Mouse (Mus musculus): ENCODE measurements around the gene Csta1. TPM values are rescaled to one million over a fixed set of nuclear protein-coding genes. Genes with fewer than 3 reads are reported as not detected.

Gene Csta1
- polyA plus RNA-seq, 1 experiment: not detected

GRCm38 (mm10) chr16:36079916-36080315 is 51.1 kb downstream of the Csta1 start:
- H3K79me2 ChIP-seq (ENCODE audit: control insufficient read depth, insufficient read depth): peaks cover 19% of the 10 kb centered on the region

GRCm38 (mm10) chr16:36074772-36075171 is 56.3 kb downstream of the Csta1 start:
- no peaks in the 10 kb centered on the region for H3K27me3 ChIP-seq (ENCODE audit: control insufficient read depth, insufficient read depth, insufficient read length)
- TF ChIP-seq TCF12 (IDR thresholded peaks at IDR 0.05; ENCODE audit: insufficient read depth, poor library complexity, severe bottlenecking): no peak
- no peak for TF ChIP-seq MYOG (IDR thresholded peaks at IDR 0.05; ENCODE audit: control insufficient read depth in 1 of 3, insufficient read depth in 1 of 3, insufficient read length in 2 of 3, low read depth in 2 of 3)
- no peak for TF ChIP-seq POLR2AphosphoS2 (IDR thresholded peaks at IDR 0.05; ENCODE audit: insufficient read length, low read depth)
- TF ChIP-seq SRF (IDR thresholded peaks at IDR 0.05; ENCODE audit: control insufficient read depth, insufficient read length, low read depth): no peak
- no peak for TF ChIP-seq CEBPB (IDR thresholded peaks at IDR 0.05; ENCODE audit: insufficient read depth, poor library complexity, severe bottlenecking)
- no peak for TF ChIP-seq TCF3 (IDR thresholded peaks at IDR 0.05; ENCODE audit: insufficient read length, low read depth)
- TF ChIP-seq REST (IDR thresholded peaks at IDR 0.05; ENCODE audit: insufficient read depth, insufficient read length): no peak
- no peak for TF ChIP-seq E2F4 (IDR thresholded peaks at IDR 0.05; ENCODE audit: insufficient read depth)
- TF ChIP-seq MAX (IDR thresholded peaks at IDR 0.05; ENCODE audit: low read depth): no peak
- TF ChIP-seq POLR2A (IDR thresholded peaks at IDR 0.05; ENCODE audit: insufficient read length, low read depth): no peak
- no peak for TF ChIP-seq MYOD1 (IDR thresholded peaks at IDR 0.05; ENCODE audit: control insufficient read depth in 1 of 3, insufficient read length in 2 of 3, low read depth in 2 of 3)
- no peak for TF ChIP-seq USF1 (IDR thresholded peaks at IDR 0.05; ENCODE audit: low read depth)
- no peak overlapping the region for H3ac ChIP-seq (ENCODE audit: control insufficient read depth, insufficient read length)
- H3K4me2 ChIP-seq (ENCODE audit: low read depth): no peak overlapping the region
- H3K79me2 ChIP-seq (ENCODE audit: control insufficient read depth, insufficient read depth): peaks cover 63% of the 10 kb centered on the region
- no peak overlapping the region for H3K4me3 ChIP-seq
- peaks cover 4% of the 10 kb centered on the region for H3K36me3 ChIP-seq (ENCODE audit: control insufficient read depth, insufficient read depth)

More at GRCm38 (mm10) chr16:36079916-36080315, 51.1 kb downstream of the Csta1 start:
- Histone ChIP-seq H3K36me3 (ENCODE audit: control insufficient read depth, insufficient read depth) (peaks cover 8% of the 10 kb centered on the region), H3K4me2 (ENCODE audit: low read depth) (no peak overlapping the region), H3ac (ENCODE audit: control insufficient read depth, insufficient read length) (no peak overlapping the region), H3K4me3 (no peak overlapping the region), H3K27me3 (ENCODE audit: control insufficient read depth, insufficient read depth, insufficient read length) (no peaks in the 10 kb centered on the region)
- TF ChIP-seq TCF3 (IDR thresholded peaks at IDR 0.05; ENCODE audit: insufficient read length, low read depth) (no peak), POLR2AphosphoS2 (IDR thresholded peaks at IDR 0.05; ENCODE audit: insufficient read length, low read depth) (no peak), POLR2A (IDR thresholded peaks at IDR 0.05; ENCODE audit: insufficient read length, low read depth) (no peak), TCF12 (IDR thresholded peaks at IDR 0.05; ENCODE audit: insufficient read depth, poor library complexity, severe bottlenecking) (no peak)

GRCm38 (mm10) chr16:36072410-36073011 is 58.5 kb downstream of the Csta1 start:
- TF ChIP-seq TCF3 (IDR thresholded peaks at IDR 0.05; ENCODE audit: insufficient read length, low read depth): no peak
- no peak for TF ChIP-seq MAX (IDR thresholded peaks at IDR 0.05; ENCODE audit: low read depth)
- no peak for TF ChIP-seq MYOD1 (IDR thresholded peaks at IDR 0.05; ENCODE audit: control insufficient read depth in 1 of 3, insufficient read length in 2 of 3, low read depth in 2 of 3)
- TF ChIP-seq TCF12 (IDR thresholded peaks at IDR 0.05; ENCODE audit: insufficient read depth, poor library complexity, severe bottlenecking): no peak
- TF ChIP-seq E2F4 (IDR thresholded peaks at IDR 0.05; ENCODE audit: insufficient read depth): no peak
- TF ChIP-seq POLR2A (IDR thresholded peaks at IDR 0.05; ENCODE audit: insufficient read length, low read depth): no peak
- TF ChIP-seq SRF (IDR thresholded peaks at IDR 0.05; ENCODE audit: control insufficient read depth, insufficient read length, low read depth): no peak
- TF ChIP-seq CEBPB (IDR thresholded peaks at IDR 0.05; ENCODE audit: insufficient read depth, poor library complexity, severe bottlenecking): no peak
- TF ChIP-seq MYOG (IDR thresholded peaks at IDR 0.05; ENCODE audit: control insufficient read depth in 1 of 3, insufficient read depth in 1 of 3, insufficient read length in 2 of 3, low read depth in 2 of 3): no peak
- Histone ChIP-seq H3K4me2 (ENCODE audit: low read depth) (peak overlapping the region; percentile 87), H3K27me3 (ENCODE audit: control insufficient read depth, insufficient read depth, insufficient read length) (no peaks in the 10 kb centered on the region), H3K79me2 (ENCODE audit: control insufficient read depth, insufficient read depth) (peaks cover 76% of the 10 kb centered on the region), H3K4me3 (peak overlapping the region; percentile 99), H3K36me3 (ENCODE audit: control insufficient read depth, insufficient read depth) (peaks cover 10% of the 10 kb centered on the region), H3ac (ENCODE audit: control insufficient read depth, insufficient read length) (peak overlapping the region; percentile 48)

GRCm38 (mm10) chr16:36071450-36072379 is 59.3 kb downstream of the Csta1 start, which contains the start of the genes Fam162a and Ccdc58:
TSS of gene Fam162a (minus strand) at chr16:36071594.
TSS of gene Ccdc58 (plus strand) at chr16:36071685.
- Histone ChIP-seq H3K4me3 (peak within 1 kb of the TSS; percentile 99), H3K27me3 (ENCODE audit: control insufficient read depth, insufficient read depth, insufficient read length) (no peaks in the 10 kb centered on the region), H3K4me2 (ENCODE audit: low read depth) (peak within 1 kb of the TSS; percentile 87), H3K79me2 (ENCODE audit: control insufficient read depth, insufficient read depth) (peaks cover 76% of the 10 kb centered on the region), H3ac (ENCODE audit: control insufficient read depth, insufficient read length) (peak within 1 kb of the TSS; percentile 48), H3K36me3 (ENCODE audit: control insufficient read depth, insufficient read depth) (peaks cover 10% of the 10 kb centered on the region)
- TF ChIP-seq TCF12 (IDR thresholded peaks at IDR 0.05; ENCODE audit: insufficient read depth, poor library complexity, severe bottlenecking) (no peak), MAX (IDR thresholded peaks at IDR 0.05; ENCODE audit: low read depth) (peak; percentile 44), SRF (IDR thresholded peaks at IDR 0.05; ENCODE audit: control insufficient read depth, insufficient read length, low read depth) (no peak), POLR2AphosphoS2 (IDR thresholded peaks at IDR 0.05; ENCODE audit: insufficient read length, low read depth) (peak; percentile 96), POLR2A (IDR thresholded peaks at IDR 0.05; ENCODE audit: insufficient read length, low read depth) (peak; percentile 98), CEBPB (IDR thresholded peaks at IDR 0.05; ENCODE audit: insufficient read depth, poor library complexity, severe bottlenecking) (no peak), REST (IDR thresholded peaks at IDR 0.05; ENCODE audit: insufficient read depth, insufficient read length) (peak; percentile 43), TCF3 (IDR thresholded peaks at IDR 0.05; ENCODE audit: insufficient read length, low read depth) (no peak), E2F4 (IDR thresholded peaks at IDR 0.05; ENCODE audit: insufficient read depth) (no peak), MYOG (IDR thresholded peaks at IDR 0.05; ENCODE audit: control insufficient read depth in 1 of 3, insufficient read depth in 1 of 3, insufficient read length in 2 of 3, low read depth in 2 of 3) (no peak), USF1 (IDR thresholded peaks at IDR 0.05; ENCODE audit: low read depth) (no peak), MYOD1 (IDR thresholded peaks at IDR 0.05; ENCODE audit: control insufficient read depth in 1 of 3, insufficient read length in 2 of 3, low read depth in 2 of 3) (peak in 1 of 3 experiments; percentile 45)
